In genomic region chr9:12421906-12422305, GRCm38 (mm10) we compare ENCODE assay signal across 26 mouse cellular contexts.
"Had no signal": no experiment of that assay in that cellular context is flagged by ENCODE, and none has a peak within 500 bp of the region (broad histone marks: within the 10 kb centered on the region; RNA-seq: fewer than 3 reads in every experiment).

No protein-coding gene starts in this region.

- H3K4me1 ChIP-seq: embryonic facial prominence, embryonic 10.5 days; embryonic facial prominence, embryonic 12.5 days; embryonic facial prominence, embryonic 13.5 days; embryonic facial prominence, embryonic 15.5 days; forebrain, embryonic 10.5 days; forebrain, embryonic 12.5 days; forebrain, embryonic 13.5 days; forebrain, embryonic 15.5 days had no signal

- H3K4me3 ChIP-seq: embryonic facial prominence, embryonic 10.5 days; embryonic facial prominence, embryonic 12.5 days; embryonic facial prominence, embryonic 13.5 days; embryonic facial prominence, embryonic 15.5 days; erythroblast, embryonic 14.5 days; forebrain, embryonic 10.5 days; forebrain, embryonic 12.5 days; forebrain, embryonic 13.5 days; forebrain, embryonic 15.5 days; gastrocnemius, adult 2 months had no signal

- DNase-seq: cerebellum, adult 2 months; cerebellum, adult 8-10 months; cerebellum, adult 9-10 months; cerebellum, adult 9-11 months; cerebellum, postnatal 10 days; cerebellum, postnatal 14 days; cerebellum, postnatal 25 days; cerebellum, postnatal 36 days; embryo, embryonic 11 days; forebrain, postnatal 0 days; gastrocnemius, adult 2 months; gastrocnemius, postnatal 10 days; gastrocnemius, postnatal 14 days; gastrocnemius, postnatal 25 days; gastrocnemius, postnatal 36 days; heart, adult 11 months; heart, adult 18-20 months had no signal
